Mouse (Mus musculus): ENCODE results near the gene Ttll8. TPM values are rescaled to one million over a fixed set of nuclear protein-coding genes. Genes with fewer than 3 reads are reported as not detected.

Ttll8 gene
- polyA plus RNA-seq, 1 experiment from 2014 or later = not detected

Other genes starting within 250 kb of the Ttll8 start
- gene Brd1, start 220.2 kb downstream of the Ttll8 start, polyA plus RNA-seq (2014; fragmentation: Nextera tagmentation; extraction: Ambion mirVana) = 13.4 and 15.9 TPM in 2 replicates
- gene Zbed4, start 202.8 kb downstream of the Ttll8 start, polyA plus RNA-seq (2014; fragmentation: Nextera tagmentation; extraction: Ambion mirVana) = 26.4 and 31.9 TPM in 2 replicates
- gene Alg12, start 135.1 kb downstream of the Ttll8 start, polyA plus RNA-seq (2014; fragmentation: Nextera tagmentation; extraction: Ambion mirVana) = 13.9 and 14.2 TPM in 2 replicates
- gene Creld2, start 134.8 kb downstream of the Ttll8 start, polyA plus RNA-seq (2014; fragmentation: Nextera tagmentation; extraction: Ambion mirVana) = 107 and 109 TPM in 2 replicates
- 34.0 and 35.9 TPM in 2 replicates for gene Pim3, start 92.2 kb downstream of the Ttll8 start, polyA plus RNA-seq (2014; fragmentation: Nextera tagmentation; extraction: Ambion mirVana)
- gene Mlc1, start 24.6 kb upstream of the Ttll8 start, polyA plus RNA-seq (2014; fragmentation: Nextera tagmentation; extraction: Ambion mirVana) = not detected in 2 replicates
- gene Mov10l1, start 28.5 kb upstream of the Ttll8 start, polyA plus RNA-seq (2014; fragmentation: Nextera tagmentation; extraction: Ambion mirVana) = 0.18 and 0.65 TPM in 2 replicates
- gene Panx2, start 105.3 kb upstream of the Ttll8 start, polyA plus RNA-seq (2014; fragmentation: Nextera tagmentation; extraction: Ambion mirVana) = 0.08 and 0.21 TPM in 2 replicates
- 33.5 and 34.8 TPM in 2 replicates for gene Trabd, start 120.7 kb upstream of the Ttll8 start, polyA plus RNA-seq (2014; fragmentation: Nextera tagmentation; extraction: Ambion mirVana)
- gene Selenoo, start 134.7 kb upstream of the Ttll8 start, polyA plus RNA-seq (2014; fragmentation: Nextera tagmentation; extraction: Ambion mirVana) = 12.6 and 16.3 TPM in 2 replicates
- 18.4 and 21.8 TPM in 2 replicates for gene Tubgcp6, start 168.7 kb upstream of the Ttll8 start, polyA plus RNA-seq (2014; fragmentation: Nextera tagmentation; extraction: Ambion mirVana)
- gene Hdac10, start 174.3 kb upstream of the Ttll8 start, polyA plus RNA-seq (2014; fragmentation: Nextera tagmentation; extraction: Ambion mirVana) = 21.1 and 22.7 TPM in 2 replicates
- 3.8 and 4.8 TPM in 2 replicates for gene Mapk12, start 186.3 kb upstream of the Ttll8 start, polyA plus RNA-seq (2014; fragmentation: Nextera tagmentation; extraction: Ambion mirVana)
- gene Mapk11, start 195.2 kb upstream of the Ttll8 start, polyA plus RNA-seq (2014; fragmentation: Nextera tagmentation; extraction: Ambion mirVana) = 3.3 and 4.4 TPM in 2 replicates
- 70.5 and 78.3 TPM in 2 replicates for gene Plxnb2, start 226.4 kb upstream of the Ttll8 start, polyA plus RNA-seq (2014; fragmentation: Nextera tagmentation; extraction: Ambion mirVana)
- gene Dennd6b, start 242.1 kb upstream of the Ttll8 start, polyA plus RNA-seq (2014; fragmentation: Nextera tagmentation; extraction: Ambion mirVana) = 9.5 and 10.5 TPM in 2 replicates

All from liver, embryonic 11.5 days (tissue).